Mouse (Mus musculus) frontal cortex, adult 2 months (tissue): Measurements from ENCODE around the gene Plekhm1. TPM values are rescaled to one million over a fixed set of nuclear protein-coding genes. Genes with fewer than 3 reads are reported as not detected.

Source experiments
- DNase-seq, 2 experiments: peaks; one replicate each; pipeline ENCODE4 v3.0.0; 2022; ENCODE audit warnings: low spot score in 1 of 2; ENCODE audit errors: extremely low spot score in 1 of 2
- polyA plus RNA-seq: library from polyadenylated mRNA; depleted of rRNA; stranded (reverse); fragments of >200 nt; gene quantifications from 2 replicates; pipeline ENCODE4 v1.2.3, GENCODE M21; 2012

Gene Plekhm1
- polyA plus RNA-seq, 1 experiment: 15.6 TPM

DNA sequence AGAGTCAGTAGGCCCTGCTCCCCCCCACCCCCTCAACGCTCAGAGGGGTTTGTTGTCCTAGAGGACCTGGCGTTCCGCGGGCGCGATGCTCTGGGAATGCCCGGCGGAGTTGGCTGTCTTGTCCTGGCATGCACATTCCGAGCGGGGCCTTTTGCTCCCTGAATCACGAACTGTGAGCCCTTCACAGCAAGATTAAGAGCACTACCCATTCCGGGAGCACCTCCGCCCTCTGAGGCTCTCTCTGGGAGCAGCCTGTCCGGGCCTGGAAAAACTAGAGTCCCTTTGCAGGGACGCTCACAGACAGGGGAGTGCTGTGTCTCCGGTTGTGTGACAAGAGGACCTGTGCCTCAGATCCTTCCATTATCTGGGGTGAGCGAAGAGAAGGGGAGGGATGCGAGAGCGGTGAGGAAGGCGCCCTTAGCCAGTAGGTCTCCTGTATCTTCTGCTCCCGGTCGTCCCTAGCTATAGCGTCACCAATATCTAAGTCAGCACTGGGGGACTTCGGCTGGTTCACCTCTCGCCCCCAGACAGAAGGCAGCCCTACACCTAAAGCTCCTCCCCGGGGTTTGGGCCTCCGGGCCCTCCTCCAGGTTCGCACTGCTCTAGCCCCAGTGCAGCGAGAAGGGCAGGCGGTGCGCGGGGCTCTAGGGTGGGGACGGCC is 49.8 kb downstream of the Plekhm1 start:
- DNase-seq: no peak

DNA sequence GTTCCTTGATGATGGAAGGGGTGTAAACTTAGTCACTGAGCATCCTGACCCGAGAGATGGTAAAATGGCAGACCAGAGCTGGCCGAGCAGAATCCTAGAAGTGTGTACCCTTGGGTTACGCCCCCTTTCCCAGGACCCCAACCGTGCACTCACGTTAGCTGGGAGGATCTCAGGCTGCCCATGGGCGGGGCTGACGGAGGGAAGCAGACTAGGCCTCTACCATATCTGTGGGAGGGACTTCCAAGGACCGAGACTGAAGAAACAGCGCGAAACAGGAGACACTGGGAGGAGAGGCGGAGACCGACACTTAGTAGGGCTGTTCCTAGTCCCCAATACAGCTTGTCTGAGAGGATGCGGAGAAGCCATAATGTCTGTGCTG is 50.4 kb downstream of the Plekhm1 start:
- DNase-seq: no peak

DNA sequence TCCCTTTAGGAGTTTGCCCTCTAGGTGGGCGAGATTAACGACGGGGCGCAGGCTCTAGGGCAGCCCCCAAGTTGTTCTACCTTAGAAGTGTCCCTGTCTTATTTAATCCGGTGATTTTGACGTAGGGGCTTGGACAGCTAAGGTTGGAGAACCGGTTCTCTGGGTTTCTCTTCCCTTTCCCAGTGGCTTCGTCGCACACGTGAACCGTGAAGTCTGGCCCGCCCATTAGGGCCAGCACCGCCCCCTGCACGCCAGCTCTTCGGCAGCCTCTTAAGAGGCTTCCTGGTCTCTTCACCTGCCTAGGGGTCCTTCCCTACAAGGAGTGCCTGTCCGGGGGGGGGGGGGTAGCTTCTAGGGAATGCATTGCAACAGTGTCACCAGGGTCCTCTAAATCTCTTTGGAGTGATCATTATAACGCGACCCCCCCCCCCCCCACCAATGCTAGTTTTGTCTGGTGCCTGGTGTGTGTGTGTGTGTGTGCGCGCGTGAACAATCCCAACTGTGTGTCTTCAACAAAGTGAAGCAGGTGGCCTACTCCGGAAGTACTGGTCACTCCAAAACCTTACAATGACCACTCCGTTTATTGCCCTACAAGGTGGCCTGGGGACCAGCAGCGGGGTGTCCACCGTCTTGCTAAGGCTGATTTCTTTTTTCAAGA is 51.0 kb downstream of the Plekhm1 start:
- no peak for DNase-seq

DNA sequence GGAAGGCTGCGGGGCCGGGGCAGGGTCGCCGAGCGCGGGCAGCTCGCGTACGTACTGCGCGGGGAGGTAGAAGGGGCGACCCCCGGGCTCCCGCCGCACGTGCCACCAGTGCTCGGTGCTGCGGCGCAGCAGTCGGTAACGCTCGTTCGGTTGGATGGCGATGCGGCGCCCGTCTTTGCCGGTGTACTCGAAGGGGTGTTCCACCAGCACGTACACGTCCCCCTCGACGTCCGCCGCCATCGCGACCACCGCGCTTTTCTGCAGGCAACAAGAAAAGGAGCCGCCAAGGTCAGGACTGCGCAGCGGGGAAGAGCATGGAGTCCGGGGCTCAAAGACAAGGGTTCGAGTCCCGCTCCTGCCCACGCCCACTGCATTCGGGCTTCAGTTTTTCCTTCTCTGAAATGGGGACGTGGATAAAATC is 51.8 kb downstream of the Plekhm1 start:
- DNase-seq: no peak

DNA sequence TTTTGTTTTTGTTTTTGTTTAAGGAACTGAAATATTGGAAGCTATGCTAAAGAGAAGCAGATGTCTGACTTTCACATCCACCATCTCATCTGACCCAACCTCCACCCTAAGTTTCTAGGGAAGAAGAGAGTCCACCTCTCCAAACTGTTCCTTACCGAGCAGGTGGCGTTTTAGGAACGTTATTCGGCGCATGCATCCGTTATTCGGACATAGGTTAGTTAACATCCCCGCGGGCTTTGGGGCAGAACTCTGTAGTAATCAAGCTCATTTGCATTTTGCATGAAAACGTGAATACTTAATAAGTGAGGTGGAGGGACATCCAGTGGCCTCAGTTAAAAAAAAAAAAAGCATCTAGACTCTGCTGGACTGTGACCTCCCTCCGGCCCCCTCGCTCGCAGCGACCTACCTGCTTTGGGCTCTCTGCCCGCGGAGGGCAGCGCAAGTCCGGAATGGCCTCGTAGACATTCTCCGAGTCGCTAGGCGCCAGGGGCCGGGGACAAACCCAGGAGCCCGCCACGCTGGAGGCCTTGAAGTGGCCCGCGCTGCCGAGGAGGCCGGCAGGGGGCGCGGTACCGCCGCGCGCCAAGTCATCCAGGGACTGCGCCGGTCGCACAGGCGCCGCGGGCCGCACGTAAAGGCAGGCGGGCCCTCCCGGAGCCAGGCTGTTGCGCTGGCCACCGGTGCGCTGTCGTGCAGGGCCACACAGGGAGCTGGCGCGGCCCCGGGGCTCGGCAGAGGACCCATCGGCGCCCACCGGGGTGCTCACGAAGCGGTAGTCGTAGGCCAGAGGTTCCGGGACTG is 52.4 kb downstream of the Plekhm1 start:
- peak in 1 of 2 experiments; percentile 84 for DNase-seq

DNA sequence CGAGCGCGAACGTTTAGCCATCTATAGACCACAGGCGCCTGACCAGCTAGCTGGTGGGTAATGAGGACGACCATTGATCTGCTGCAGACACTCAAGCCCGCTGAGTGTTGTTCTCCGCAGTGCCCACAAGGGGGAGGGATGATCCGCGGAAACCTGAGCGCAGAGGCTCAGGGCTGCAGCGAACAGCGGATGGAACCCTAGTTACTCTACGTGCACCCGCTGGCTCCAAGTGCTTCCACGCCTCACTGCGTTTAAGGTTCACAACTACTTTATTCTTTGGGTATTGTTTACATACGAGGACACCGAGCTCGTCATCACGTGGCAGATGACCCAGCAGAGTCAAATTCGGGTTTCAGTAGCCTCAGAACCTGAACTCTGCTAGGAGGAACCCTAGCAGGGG is 53.4 kb downstream of the Plekhm1 start:
- DNase-seq: peak in 1 of 2 experiments; percentile 76

DNA sequence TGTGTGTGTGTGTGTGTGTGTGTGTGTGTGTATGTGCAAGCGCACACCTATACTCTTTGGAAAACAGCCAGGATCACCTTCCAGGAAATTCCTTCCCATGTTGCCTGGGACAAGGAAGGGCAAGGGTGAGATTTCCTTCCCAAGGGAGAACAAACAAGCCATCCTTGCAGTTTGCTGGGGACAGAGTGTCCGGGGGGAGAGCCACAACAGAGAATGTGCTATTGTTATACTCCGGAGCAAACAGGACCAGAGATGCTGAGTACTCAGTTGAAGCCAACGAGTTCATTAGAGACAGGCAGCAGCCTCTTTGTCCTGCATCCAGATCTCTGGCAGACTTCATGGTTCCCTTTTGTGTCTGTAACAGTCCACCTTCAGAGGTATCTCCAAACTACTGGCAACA is 54.2 kb downstream of the Plekhm1 start:
- no peak for DNase-seq

DNA sequence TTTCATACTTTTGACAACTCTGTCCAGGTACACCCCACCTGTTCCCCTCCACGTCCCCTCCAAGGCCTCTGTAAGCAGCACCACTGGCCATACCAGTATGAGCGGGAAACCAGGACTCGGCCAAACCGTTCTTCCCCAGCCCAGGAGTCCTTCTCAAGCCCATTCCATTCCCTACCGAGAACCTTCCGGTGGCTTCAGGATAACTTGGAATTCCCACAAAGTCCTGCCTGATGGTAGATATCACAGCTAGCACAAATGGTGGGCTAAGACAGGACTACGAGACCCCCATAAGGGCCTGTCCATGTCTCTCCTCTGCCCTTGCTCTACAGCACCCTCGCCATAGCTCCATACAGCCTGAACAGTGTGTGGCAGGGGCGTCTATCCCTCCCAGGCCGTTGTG is 54.8 kb downstream of the Plekhm1 start:
- no peak for DNase-seq

DNA sequence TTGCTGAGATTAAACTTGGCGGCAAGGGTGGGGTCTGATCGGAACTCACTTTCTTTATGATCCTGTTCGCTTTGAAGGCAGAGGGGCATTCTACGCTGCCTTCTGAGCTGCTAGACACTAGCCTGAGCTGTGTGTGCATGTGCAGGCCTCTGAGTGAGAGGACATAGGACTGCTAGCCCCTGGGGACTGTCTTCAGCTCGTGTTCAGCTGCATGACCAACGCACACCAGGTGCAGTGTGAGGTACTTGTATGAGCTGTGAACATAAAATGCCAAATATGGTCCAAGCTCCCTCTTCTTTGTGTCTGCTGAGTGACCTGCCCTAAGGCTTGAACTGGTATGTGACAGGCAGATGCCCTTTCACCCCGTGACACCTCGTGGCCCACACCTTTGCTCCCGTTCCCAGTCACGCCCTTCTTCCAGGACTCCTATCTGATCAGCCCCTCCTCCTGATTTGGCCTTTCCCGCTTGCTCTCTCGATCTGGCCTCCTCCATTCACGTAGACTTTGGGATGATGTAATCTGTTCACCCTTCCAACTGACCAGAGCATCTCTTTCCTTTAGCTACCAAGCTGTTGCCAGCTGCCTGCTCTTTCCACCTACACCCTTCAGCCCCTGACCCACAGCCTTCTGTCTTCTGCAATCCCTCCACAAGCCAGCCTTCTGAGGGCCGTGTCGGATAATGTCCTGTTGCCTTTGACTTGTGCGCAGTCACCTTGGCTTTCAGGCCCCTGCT is 55.4 kb downstream of the Plekhm1 start:
- no peak for DNase-seq

DNA sequence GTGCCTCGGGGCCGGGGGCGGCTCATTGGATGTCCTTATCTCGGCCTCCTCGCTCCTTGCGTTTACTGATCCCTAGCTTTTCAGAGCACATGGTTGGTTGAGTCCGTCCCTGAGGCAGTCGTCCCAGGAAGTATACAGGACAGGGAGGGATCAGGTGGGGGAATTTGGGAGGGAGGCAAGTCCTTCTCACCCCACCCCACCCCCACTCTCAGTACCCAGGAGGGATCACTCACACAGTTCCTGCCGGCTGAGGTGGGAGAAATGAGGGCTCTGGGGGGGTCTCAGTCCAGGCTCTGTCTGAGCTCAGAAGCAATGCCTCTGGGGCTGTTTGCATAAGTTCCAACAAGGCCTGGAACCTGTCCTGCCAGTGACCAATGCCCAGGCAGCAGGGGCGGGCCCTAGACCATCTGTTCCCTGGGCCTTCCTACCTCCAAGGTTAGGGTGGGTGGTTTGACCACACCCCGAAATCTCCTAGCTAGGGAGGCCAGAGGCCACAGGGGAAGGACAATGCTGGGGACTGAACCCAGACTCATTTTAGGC is 56.4 kb downstream of the Plekhm1 start:
- no peak for DNase-seq

DNA sequence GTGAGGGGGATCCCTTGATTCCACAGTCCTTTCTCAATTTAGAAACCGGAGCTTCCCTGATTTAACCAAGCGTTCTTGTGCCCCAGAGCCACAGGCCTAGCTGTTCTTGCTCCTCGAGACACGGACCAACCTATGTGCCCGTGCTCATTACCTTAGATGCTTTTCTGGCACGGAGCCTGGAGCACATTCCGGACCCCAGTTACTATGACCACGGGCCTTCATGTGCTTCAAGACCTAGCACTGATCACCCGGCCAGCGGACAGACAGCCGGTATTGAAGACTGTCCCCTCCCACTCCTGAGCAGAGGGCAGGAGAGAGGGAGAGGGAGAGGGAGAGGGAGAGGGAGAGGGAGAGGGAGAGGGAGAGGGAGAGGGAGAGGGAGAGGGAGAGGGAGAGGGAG is 57.2 kb downstream of the Plekhm1 start:
- DNase-seq: no peak

DNA sequence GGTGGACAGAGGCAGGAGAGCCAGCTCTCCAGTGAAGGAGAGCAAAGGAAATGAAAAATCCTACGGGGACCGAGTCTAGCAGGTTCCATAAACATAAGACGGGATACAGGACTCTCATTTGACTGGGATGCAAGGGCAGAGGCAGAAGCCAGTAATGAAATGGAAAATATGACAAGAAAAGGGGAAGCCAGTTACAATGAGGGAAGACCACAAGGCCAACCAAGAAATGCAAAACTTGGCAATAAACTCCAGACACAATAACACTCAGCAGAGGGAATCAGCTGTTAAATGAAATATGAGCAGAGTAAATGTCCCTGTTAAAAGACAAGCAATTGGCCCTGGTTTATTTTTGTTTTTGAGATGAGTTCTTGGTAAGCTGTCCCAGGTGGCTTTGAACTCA is 58.5 kb downstream of the Plekhm1 start:
- no peak for DNase-seq

DNA sequence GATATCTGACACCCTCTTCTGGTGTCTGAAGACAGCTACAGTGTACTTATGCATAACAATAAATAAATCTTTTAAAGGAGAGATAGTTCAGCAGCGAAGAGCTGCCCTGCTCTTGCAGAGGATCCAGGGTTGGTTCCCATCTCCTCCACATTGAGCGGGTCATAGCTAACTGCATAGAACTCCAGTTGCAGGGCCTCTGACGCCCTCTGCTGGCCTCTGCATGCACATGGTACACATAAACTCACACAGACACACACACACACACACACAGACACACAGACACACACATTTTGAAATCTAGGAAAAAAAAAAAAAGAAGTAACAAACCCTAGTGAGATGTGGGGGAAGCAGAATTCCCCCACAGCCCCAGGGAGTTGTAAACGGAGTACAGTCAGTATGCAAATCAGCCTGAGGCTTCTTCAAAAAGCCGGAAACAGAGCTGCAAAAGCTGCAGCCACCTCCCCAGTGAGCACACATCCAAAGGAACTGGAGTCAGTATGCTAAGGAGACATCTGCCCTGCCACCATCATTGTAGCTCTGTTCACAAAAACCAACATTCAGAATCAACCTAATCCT is 60.2 kb downstream of the Plekhm1 start:
- DNase-seq: no peak

DNA sequence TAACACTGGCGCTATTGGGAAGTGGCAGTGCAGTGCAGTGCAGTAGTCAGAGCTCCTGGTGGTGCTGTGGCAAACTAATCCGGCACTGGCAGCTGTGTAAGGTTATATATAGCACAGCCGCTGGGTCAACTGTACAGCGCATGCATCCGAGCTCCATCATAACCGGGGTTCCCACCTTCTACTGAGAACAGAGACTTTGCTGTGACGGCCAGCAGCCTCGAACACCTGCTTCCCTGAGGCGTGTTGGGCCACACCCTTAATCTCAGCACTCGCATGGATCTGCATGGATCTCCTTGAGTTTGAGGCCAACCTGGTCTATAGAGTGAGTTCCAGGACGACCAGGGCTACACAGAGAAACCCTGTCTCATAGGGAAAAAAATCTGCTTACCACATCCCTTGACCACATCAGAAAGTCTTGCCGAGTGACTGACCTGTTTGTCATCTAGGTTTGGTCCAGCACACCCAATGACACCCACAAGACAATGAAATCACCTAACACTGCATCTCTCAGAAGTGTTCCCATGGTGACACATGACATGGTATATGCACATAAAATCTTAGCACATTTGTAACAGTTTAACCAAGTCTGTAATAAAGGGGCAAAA is 61.7 kb downstream of the Plekhm1 start:
- no peak for DNase-seq

DNA sequence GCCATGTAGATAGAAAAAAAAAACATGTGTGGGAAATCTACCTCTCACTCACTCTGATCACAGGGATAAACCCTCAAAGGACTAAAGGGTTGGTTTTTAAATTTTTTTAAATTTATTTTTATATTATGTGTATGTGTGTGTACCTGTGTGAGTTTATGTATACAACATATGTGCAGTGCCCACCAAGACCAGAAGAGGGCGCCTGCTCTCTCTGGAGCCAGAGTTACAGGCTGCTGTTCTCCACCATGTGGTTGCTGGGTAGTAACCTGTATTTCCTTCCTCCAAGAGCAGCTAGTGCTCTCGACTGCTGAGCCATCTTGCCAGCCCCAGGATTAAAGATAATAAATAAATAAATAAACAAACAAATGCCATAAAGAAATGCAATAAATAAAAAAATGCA is 62.8 kb downstream of the Plekhm1 start:
- DNase-seq: no peak

DNA sequence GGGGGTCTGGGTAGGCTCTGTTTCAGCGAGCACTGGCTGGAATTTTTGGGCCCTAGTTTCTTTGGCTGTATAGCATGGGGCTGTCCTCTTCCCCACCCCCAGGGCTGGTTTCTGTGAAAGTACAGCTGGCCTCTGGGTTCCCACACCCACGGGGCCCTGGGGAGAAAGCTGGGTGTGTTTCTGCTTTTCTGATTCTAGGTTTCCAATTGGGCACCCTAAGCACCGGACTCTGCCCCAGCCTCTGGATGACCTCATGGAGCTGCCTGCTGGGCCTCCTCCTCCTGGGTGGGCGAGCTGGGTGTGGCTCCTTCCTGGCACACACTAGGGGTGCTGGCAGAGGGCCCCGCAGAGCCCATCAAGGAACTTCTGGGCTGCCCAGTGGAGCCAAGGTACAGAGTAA is 65.8 kb downstream of the Plekhm1 start:
- DNase-seq: no peak

DNA sequence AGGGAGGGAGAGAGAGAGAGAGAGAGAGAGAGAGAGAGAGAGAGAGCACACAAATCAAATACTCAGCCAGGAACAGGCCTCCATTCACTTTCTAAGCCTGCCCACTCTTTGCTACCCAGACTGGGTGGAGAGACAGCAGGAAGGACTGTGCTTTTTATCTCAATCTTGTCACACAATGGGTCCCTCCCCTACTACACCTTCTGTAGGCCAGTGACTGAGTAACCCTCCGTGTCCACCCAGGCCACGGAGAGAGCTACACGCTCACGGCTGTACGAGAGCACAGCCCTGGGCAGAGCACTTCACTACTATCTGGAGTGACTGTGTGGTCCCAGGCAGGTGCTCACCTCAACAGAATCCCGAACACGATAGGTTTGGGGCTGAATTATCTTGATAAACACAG is 66.3 kb downstream of the Plekhm1 start:
- DNase-seq: no peak

DNA sequence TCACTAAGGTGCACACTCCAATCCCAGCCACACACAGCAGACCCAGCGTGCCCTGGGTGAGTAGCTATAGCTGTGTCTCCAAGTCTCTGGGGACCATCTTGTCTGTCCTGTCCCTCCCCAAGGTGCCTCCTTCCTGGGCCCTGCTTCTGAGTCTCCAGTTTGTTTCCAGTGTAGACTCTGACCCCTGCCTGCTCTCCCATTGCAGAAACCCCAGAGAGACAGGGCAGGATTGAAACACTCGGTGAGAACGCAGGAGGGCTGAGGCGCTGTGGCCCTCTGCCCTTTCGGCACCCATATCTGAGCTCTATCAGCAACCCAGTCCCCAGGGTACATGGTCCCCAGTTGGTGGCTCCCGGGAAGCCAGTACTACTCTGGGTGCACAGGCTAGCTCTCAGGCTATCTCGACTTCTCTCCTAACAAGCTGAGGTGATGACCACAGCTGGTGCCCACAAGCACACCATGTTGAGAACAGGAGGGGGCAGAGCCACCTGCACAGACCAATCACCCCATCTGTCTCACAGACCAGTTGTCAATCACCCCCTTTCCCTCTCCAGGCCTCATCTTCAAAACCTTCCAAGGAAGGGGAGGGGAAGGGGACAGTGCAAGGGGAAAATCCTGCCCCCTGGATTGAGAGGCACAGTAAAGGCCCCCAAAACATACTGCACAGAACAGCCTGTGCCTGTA is 66.9 kb downstream of the Plekhm1 start:
- no peak for DNase-seq

DNA sequence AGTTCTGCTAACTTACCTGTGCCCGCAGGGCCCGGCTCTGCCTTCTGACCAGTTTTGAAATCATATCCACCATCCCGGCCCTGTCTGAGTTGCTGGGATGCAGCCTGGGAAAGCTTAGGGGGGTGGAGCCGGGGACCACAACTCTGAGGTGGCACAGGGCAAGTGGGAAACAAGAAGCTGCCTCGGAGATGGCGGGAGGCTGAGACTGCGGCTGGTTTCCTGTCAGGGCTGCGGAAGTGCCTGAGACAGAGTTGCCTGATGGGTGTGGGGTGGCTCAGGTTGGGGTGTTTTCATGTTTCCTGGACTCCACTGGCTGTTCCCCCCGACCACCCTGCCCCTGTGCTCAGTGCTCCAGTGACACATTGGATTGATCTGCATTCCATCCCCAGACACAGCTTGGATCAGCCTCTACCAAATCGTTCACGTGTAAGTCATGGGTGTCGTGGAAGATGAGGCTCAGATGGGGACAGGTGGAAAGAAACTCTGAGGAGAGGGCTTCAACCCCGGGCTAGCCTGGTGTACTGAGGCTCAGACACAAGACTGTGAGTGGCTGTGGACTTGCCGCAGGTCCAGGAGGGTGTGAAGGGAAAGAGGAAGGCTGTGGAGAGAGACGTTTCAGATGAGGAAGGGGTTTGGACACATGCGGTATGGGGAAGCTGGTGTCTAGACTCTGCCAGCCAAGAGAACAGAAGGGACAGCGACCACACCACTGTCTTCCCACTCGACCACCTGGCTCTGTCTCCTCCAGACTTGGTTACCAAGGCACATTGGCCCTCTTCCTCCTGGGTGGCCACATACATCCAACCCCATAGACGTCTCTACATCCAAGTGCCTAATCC is 67.8 kb downstream of the Plekhm1 start:
- no peak for DNase-seq
